Mouse (Mus musculus): ENCODE data around the gene Serpina9.

DNA sequence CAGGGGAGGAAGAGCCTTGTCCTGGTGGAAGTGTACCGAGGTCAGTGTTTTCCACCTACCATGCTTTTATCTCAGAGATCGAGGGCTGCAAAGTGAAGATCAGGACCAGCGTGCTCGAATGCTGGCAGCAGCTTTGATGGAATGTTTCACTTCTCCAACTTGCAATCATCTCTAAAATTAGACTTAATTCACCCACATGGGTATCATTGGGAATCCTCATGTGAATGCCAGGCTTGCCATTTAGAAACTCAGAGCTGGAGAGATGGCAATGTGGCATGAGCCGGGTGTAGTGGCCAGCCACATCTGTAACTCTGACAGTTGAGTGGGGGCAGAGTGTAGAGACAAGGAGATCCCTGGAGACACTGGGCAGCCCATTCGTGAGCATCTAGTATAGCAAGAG is 46.6 kb upstream of the Serpina9 start:
- TF ChIP-seq CTCF (IDR thresholded peaks at IDR 0.05; ENCODE audit: low read depth, low read length), result no peak
- TF ChIP-seq POLR2A (IDR thresholded peaks at IDR 0.05; ENCODE audit: extremely low read depth, insufficient read depth, low read length), result no peak

All from liver, adult 2 months (tissue).